Mouse (Mus musculus): ENCODE measurements around the gene Ap4s1.

Ap4s1 gene

GRCm38 (mm10) chr12:51694096-51694495 is 3.3 kb downstream of the Ap4s1 start:
- ChIA-PET POLR2A (interaction anchor here in 2 of 4 experiments (1.0 to 6.8 kb wide), 8 partner anchors 10 to 135 kb away, joined by 3 to 51 read pairs (median 4); no protein-coding TSS in a partner anchor), CTCF (interaction anchor here in 1 of 4 experiments (0.6 kb wide), 1 partner anchor 306 kb away, joined by 5 read pairs; no protein-coding TSS in a partner anchor)

- POLR2A ChIA-PET = interaction anchor here in 2 of 4 experiments (0.6 to 6.8 kb wide), 10 partner anchors 9 to 134 kb away, joined by 3 to 51 read pairs (median 4); no protein-coding TSS in a partner anchor
- CTCF ChIA-PET = no interaction called here
These were observed 4.1 kb downstream of the Ap4s1 start for GRCm38 (mm10) chr12:51694966-51695365.

- ChIA-PET POLR2A (interaction anchor here in 2 of 4 experiments (0.7 to 6.8 kb wide), 7 partner anchors 9 to 133 kb away, joined by 3 to 51 read pairs (median 4); no protein-coding TSS in a partner anchor), CTCF (no interaction called here)
These were observed 5.3 kb downstream of the Ap4s1 start for GRCm38 (mm10) chr12:51696157-51696556.

- ChIA-PET POLR2A (interaction anchor here in 3 of 4 experiments (0.5 to 1.9 kb wide), 15 partner anchors 8 to 747 kb away, joined by 3 to 12 read pairs (median 4); partner anchors contain the start of genes Strn3 (in 2 of the 3) and Ap4s1 (in 1 of the 3)), CTCF (interaction anchor here in 2 of 4 experiments (0.9 to 1.7 kb wide), 2 partner anchors 9 to 41 kb away, joined by 4 read pairs; no protein-coding TSS in a partner anchor)
These were observed 9.0 kb downstream of the Ap4s1 start for GRCm38 (mm10) chr12:51699623-51700393.

GRCm38 (mm10) chr12:51701723-51702122 is 10.9 kb downstream of the Ap4s1 start:
- ChIA-PET POLR2A (interaction anchor here (0.6 to 1.3 kb wide), 7 partner anchors 9 to 33 kb away, joined by 3 to 10 read pairs (median 3); partner anchors contain the start of genes Strn3 (in 3 of the 4) and Ap4s1 (in 1 of the 4)), CTCF (no interaction called here)

GRCm38 (mm10) chr12:51703859-51704258 is 13.0 kb downstream of the Ap4s1 start:
- ChIA-PET POLR2A (interaction anchor here (0.6 to 5.0 kb wide), 20 partner anchors 9 to 160 kb away, joined by 3 to 51 read pairs (median 4); partner anchors contain the start of genes Ap4s1 (in 4 of the 4) and Strn3 (in 4 of the 4)), CTCF (interaction anchor here (0.6 to 1.0 kb wide), 4 partner anchors 12 to 38 kb away, joined by 3 to 7 read pairs (median 3); partner anchors contain the start of gene Strn3 (in 1 of the 4))

GRCm38 (mm10) chr12:51704572-51704971 is 13.7 kb downstream of the Ap4s1 start:
- ChIA-PET POLR2A (interaction anchor here (0.7 to 5.0 kb wide), 13 partner anchors 10 to 154 kb away, joined by 3 to 51 read pairs (median 4); partner anchors contain the start of genes Ap4s1 (in 3 of the 4) and Strn3 (in 3 of the 4)), CTCF (interaction anchor here in 1 of 4 experiments (0.8 kb wide), 1 partner anchor 13 kb away, joined by 3 read pairs; the partner anchor contains the start of gene Strn3)

- ChIA-PET POLR2A (interaction anchor here in 3 of 4 experiments (1.0 to 5.0 kb wide), 4 partner anchors 13 to 25 kb away, joined by 3 to 51 read pairs (median 21); partner anchors contain the start of genes Ap4s1 (in 3 of the 3) and Strn3 (in 3 of the 3)), CTCF (interaction anchor here in 1 of 4 experiments (0.7 kb wide), 1 partner anchor 9 kb away, joined by 3 read pairs; no protein-coding TSS in a partner anchor)
These were observed 14.9 kb downstream of the Ap4s1 start for GRCm38 (mm10) chr12:51705778-51706177.

- CTCF ChIA-PET = interaction anchor here in 1 of 4 experiments (0.7 kb wide), 1 partner anchor 8 kb away, joined by 3 read pairs; no protein-coding TSS in a partner anchor
- POLR2A ChIA-PET = interaction anchor here in 2 of 4 experiments (0.6 to 5.0 kb wide), 7 partner anchors 9 to 419 kb away, joined by 3 to 51 read pairs (median 3); partner anchors contain the start of genes Strn3 (in 2 of the 2) and Ap4s1 (in 1 of the 2)
These were observed 15.9 kb downstream of the Ap4s1 start for GRCm38 (mm10) chr12:51706673-51707235.

GRCm38 (mm10) chr12:51708941-51709686 is 18.3 kb downstream of the Ap4s1 start:
- CTCF ChIA-PET = interaction anchor here (0.5 to 1.3 kb wide), 8 partner anchors 10 to 1186 kb away, joined by 3 to 6 read pairs (median 4); no protein-coding TSS in a partner anchor

GRCm38 (mm10) chr12:51709741-51710140 is 18.9 kb downstream of the Ap4s1 start:
- POLR2A ChIA-PET = interaction anchor here (0.6 to 3.4 kb wide), 31 partner anchors 8 to 1886 kb away, joined by 3 to 21 read pairs (median 4); partner anchors contain the start of genes Strn3 (in 3 of the 4) and Ap4s1 (in 1 of the 4)
- CTCF ChIA-PET = interaction anchor here in 3 of 4 experiments (0.6 to 1.3 kb wide), 4 partner anchors 11 to 162 kb away, joined by 3 to 6 read pairs (median 4); no protein-coding TSS in a partner anchor

More at GRCm38 (mm10) chr12:51708941-51709686, 18.3 kb downstream of the Ap4s1 start:
- POLR2A ChIA-PET = interaction anchor here (0.6 to 3.4 kb wide), 36 partner anchors 8 to 1885 kb away, joined by 3 to 21 read pairs (median 4); partner anchors contain the start of genes Strn3 (in 3 of the 4) and Ap4s1 (in 1 of the 4)

GRCm38 (mm10) chr12:51710154-51710553 is 19.3 kb downstream of the Ap4s1 start:
- ChIA-PET CTCF (interaction anchor here in 1 of 4 experiments (1.3 kb wide), 1 partner anchor 10 kb away, joined by 6 read pairs; no protein-coding TSS in a partner anchor), POLR2A (interaction anchor here in 2 of 4 experiments (1.0 to 3.4 kb wide), 13 partner anchors 9 to 203 kb away, joined by 3 to 21 read pairs (median 6); partner anchors contain the start of genes Strn3 (in 2 of the 2) and Ap4s1 (in 1 of the 2))

- ChIA-PET POLR2A (interaction anchor here in 2 of 4 experiments (0.6 to 1.7 kb wide), 3 partner anchors 17 to 116 kb away, joined by 3 read pairs; no protein-coding TSS in a partner anchor), CTCF (interaction anchor here in 1 of 4 experiments (0.7 kb wide), 1 partner anchor 12 kb away, joined by 3 read pairs; no protein-coding TSS in a partner anchor)
These were observed 21.9 kb downstream of the Ap4s1 start for GRCm38 (mm10) chr12:51712685-51713084.

GRCm38 (mm10) chr12:51718617-51719016 is 27.8 kb downstream of the Ap4s1 start:
- POLR2A ChIA-PET = interaction anchor here in 3 of 4 experiments (0.6 to 3.6 kb wide), 10 partner anchors 9 to 786 kb away, joined by 3 to 21 read pairs (median 4); partner anchors contain the start of genes Strn3 (in 2 of the 3) and Ap4s1 (in 1 of the 3)
- CTCF ChIA-PET = no interaction called here

GRCm38 (mm10) chr12:51721836-51722235 is 31.0 kb downstream of the Ap4s1 start:
- CTCF ChIA-PET = no interaction called here
- POLR2A ChIA-PET = interaction anchor here in 2 of 4 experiments (0.9 to 2.7 kb wide), 5 partner anchors 12 to 34 kb away, joined by 3 to 15 read pairs (median 5); partner anchors contain the start of genes Ap4s1 (in 1 of the 2) and Strn3 (in 1 of the 2)

GRCm38 (mm10) chr12:51729058-51729457 is 38.2 kb downstream of the Ap4s1 start:
- CTCF ChIA-PET = no interaction called here
- POLR2A ChIA-PET = interaction anchor here in 3 of 4 experiments (0.6 to 1.9 kb wide), 6 partner anchors 8 to 225 kb away, joined by 3 to 7 read pairs (median 4); partner anchors contain the start of gene Strn3 (in 1 of the 3)

All from embryonic stem cell, embryonic (primary cell).